Mouse (Mus musculus) lung, postnatal 25 days (tissue): ENCODE results near the gene Rbks.
"Not testable (repeated sequence)": the region's sequence is repeated elsewhere in the genome, so short reads cannot be mapped to it uniquely, and the experiment has no call there.

ENCODE experiments used
- DNase-seq: peaks from one replicate; pipeline ENCODE4 v3.0.0; 2022; ENCODE audit warnings: low spot score

The Rbks gene

DNA sequence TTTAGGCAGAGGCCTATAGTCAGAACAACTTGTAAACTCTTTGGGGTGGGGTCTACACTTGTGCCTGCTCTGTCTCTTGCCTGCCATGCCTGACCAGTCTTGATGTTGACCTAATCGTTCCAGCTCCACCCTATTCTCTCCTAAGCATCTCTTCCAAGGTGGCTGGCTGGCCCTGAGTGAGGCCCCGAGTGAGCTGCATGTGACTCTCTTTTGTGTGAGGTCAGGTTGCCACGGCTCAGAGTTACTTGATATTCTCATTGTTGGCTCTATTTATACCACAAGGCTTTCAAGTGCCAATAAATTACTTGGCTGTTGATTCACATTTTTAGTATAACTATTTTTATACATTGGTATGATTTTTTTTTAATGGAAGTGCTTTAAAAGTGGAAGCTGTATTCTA lies 70.3 kb downstream of the Rbks start:
- DNase-seq: no peak

- DNase-seq: no peak
Observed at GRCm38 (mm10) chr5:31620326-31620725, 77.1 kb downstream of the Rbks start.

- no peak for DNase-seq
Observed at GRCm38 (mm10) chr5:31614339-31615025, 82.9 kb downstream of the Rbks start.

GRCm38 (mm10) chr5:31613852-31614286 lies 83.6 kb downstream of the Rbks start:
- DNase-seq: peak; percentile 89

- DNase-seq: no peak
Observed at GRCm38 (mm10) chr5:31611186-31611585, 86.2 kb downstream of the Rbks start.

- DNase-seq: peak; percentile 51
Observed at GRCm38 (mm10) chr5:31610376-31611086, 86.9 kb downstream of the Rbks start.

GRCm38 (mm10) chr5:31606151-31606550 lies 91.3 kb downstream of the Rbks start:
- DNase-seq: no peak

- no peak for DNase-seq
Observed at GRCm38 (mm10) chr5:31603766-31604165, 93.7 kb downstream of the Rbks start.

DNA sequence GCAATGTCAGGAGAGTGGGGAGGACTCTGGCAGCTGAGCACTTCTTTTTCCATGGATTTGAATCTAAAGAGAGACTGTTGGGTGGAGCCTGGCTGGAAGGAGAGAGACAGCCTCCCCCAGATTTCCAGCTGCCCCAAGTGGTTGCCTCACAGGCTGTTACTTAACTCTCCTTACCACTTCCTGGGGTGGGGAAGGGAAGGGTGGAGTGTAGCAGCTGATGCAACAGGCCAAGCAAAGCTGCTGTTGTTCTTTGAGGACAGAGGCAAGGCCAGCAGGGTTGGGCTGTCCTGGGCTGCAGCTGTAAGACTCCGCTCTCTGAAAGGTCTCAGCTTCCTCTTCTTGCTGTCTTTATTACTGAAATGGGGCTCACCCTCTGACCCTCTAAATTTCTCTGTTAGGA lies 95.0 kb downstream of the Rbks start:
- peak; percentile 93 for DNase-seq

GRCm38 (mm10) chr5:31601162-31601722 lies 96.2 kb downstream of the Rbks start:
- no peak for DNase-seq

DNA sequence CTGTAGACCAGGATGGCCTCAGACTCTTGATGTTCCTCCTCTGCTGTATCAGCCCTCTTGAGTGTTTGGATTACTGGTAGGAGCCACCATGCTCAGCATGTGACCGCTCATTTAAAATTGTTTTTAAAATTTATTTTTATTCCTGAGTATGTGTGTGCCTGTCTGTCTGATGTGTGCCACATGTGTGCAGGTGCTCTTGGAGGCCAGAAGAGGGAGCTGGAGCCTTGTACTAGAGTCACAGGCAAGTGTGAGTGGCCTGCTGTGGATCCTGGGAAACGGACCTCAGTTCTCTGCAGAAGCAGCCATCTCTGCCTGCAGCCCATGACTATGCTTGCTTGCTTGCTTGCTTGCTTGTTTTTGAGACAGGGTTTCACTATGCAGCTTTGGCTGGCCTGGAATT lies 98.3 kb downstream of the Rbks start:
- no peak for DNase-seq

GRCm38 (mm10) chr5:31598579-31598978 lies 98.8 kb downstream of the Rbks start:
- DNase-seq: peak; percentile 51

DNA sequence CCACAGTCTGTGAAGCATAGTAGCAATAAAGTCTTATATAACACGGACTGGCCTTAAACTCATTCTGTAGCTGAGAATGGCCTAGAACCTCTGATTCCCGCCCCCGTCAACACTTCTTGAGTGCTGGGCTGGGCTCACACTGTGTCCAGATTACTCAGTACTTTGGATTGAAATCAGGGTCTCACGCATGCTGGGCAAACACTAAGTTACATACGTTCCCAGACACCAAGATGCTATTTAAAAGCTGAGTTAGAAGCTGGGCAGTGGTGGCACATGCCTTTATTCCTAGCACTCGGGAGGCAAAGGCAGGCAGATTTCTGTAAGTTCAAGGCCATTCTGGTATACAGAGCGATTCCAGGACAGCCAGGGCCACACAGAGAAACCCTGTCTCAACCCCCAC lies 99.3 kb downstream of the Rbks start:
- DNase-seq: no peak

DNA sequence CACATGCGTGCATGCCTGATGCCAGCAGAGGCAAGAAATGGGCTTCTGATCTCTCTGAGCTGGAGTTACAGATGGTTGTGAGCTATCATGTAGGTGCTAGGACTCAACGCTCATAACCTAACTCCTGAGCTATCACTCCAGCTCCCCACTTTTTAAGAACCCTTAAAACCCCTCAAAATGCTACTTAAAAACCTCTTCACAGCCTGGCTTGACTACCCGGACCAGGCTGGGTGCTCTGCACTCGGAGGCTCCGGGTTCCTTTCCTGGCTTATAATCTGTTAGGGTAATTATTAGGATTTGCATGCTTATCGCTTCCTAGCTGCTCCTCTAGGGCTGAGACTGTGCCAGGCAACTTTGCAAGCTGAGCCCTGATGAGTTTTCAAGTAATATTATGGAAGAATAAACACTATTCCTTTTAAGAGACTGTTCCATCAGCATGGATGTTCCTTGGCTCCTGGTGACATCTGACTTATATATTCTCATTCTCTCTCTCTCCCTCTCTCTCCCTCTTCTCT lies 99.9 kb downstream of the Rbks start:
- no peak for DNase-seq

DNA sequence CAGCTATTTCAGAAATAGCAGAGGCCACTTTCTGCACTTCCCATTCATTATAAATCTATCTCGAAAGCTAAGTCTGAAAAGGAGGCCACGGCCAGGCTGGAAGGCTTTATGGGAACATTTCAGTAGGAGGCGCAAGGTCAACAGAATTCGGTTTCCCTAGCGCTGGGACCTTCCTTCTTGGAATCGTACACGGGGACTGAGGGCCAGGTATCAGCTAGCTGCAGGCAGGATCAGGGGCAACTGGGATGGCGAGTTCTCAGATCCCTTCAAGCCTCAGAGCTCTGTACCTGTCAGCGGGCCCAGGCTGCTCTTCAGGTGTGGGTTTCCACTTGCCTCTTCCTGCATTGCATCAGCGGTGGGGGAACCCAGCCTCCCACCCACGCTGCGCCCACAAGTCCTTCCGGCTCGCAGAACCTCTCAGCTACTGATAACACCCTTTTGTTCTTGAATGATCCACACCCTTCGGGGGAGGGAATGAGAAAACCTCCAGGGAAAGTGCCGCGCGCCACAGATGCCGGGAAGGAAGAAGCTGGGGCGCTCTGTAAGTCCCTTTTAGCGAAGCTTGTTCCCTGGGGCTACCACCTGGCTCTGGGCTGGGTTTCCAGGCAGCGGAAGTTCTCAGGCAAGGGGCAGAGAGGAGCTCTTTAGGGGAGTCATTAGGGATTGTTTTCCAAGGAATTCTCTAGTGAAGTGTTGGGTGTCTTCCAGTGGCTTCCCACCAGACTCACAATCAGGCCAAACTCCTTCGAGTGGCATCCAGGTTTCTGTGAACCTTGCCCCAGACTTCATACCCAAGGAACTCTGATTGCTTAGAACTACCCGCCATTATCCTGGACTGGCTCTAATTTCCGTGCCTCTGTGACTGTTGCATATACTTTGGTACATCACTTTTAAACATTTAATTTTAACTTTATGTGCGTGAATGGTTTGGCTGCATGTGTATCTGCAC lies 100.7 kb downstream of the Rbks start, which contains the start of gene Mrpl33:
Gene Mrpl33 (plus strand): TSS at position 455 of the 949 bp plus-strand sequence.
- peak; percentile 75 for DNase-seq

- DNase-seq: no peak
Observed at GRCm38 (mm10) chr5:31595868-31596267, 101.6 kb downstream of the Rbks start.

GRCm38 (mm10) chr5:31591122-31591521 lies 106.3 kb downstream of the Rbks start:
- DNase-seq: no peak

- DNase-seq: no peak
Observed at GRCm38 (mm10) chr5:31589711-31590319, 107.6 kb downstream of the Rbks start.

- DNase-seq: not testable (repeated sequence)
Observed at GRCm38 (mm10) chr5:31588672-31589071, 108.8 kb downstream of the Rbks start.

GRCm38 (mm10) chr5:31588016-31588415 lies 109.4 kb downstream of the Rbks start:
- no peak for DNase-seq

- DNase-seq: no peak
Observed at GRCm38 (mm10) chr5:31585526-31585925, 111.9 kb downstream of the Rbks start.
